Mouse (Mus musculus) hindbrain, embryonic 15.5 days (tissue): ENCODE measurements at regions not wholly inside any gene's neighbourhood (a gene's known extent, or its start where the extent isn't known, plus 50 kb on each side); places are given as distances from the start of the nearest gene placed in this dataset.
"Not testable (repeated sequence)": the region's sequence is repeated elsewhere in the genome, so short reads cannot be mapped to it uniquely, and the experiment has no call there.

Source experiments
- ATAC-seq: fragments of 200-750 bp; cut with Nextera tagmentation; 2 replicates; pipeline ENCODE4 v1.8.0; 2017; ENCODE audit warnings: low read depth, moderate number of reproducible peaks, moderate TSS enrichment; ENCODE audit not compliant: low FRiP score
- H3K27ac ChIP-seq: fragments of 300-500 bp; sonication (generic); replicated peaks from 2 replicates; pipeline ENCODE4 v1.5.1; 2015; ENCODE audit warnings: mild to moderate bottlenecking, inconsistent platforms
- H3K27me3 ChIP-seq: fragments of 300-500 bp; sonication (generic); 2 replicates; pipeline ENCODE4 v1.6.1; 2015; ENCODE audit warnings: control low read depth, inconsistent platforms
- H3K36me3 ChIP-seq: fragments of 300-500 bp; sonication (generic); 2 replicates; pipeline ENCODE4 v1.6.1; 2015; ENCODE audit warnings: control low read depth, inconsistent platforms
- H3K4me1 ChIP-seq: fragments of 300-500 bp; sonication (generic); replicated peaks from 2 replicates; pipeline ENCODE4 v1.6.1; 2015; ENCODE audit warnings: control low read depth, inconsistent platforms
- H3K4me2 ChIP-seq: fragments of 300-500 bp; sonication (generic); 2 replicates; pipeline ENCODE4 v1.6.1; 2015; ENCODE audit warnings: moderate library complexity, mild to moderate bottlenecking, inconsistent platforms
- H3K4me3 ChIP-seq: fragments of 300-500 bp; sonication (generic); 2 replicates; pipeline ENCODE4 v1.5.1; 2015; ENCODE audit warnings: mild to moderate bottlenecking, inconsistent platforms
- H3K9ac ChIP-seq: fragments of 300-500 bp; sonication (generic); 2 replicates; pipeline ENCODE4 v1.6.1; 2015; ENCODE audit warnings: inconsistent platforms
- H3K9me3 ChIP-seq: fragments of 300-500 bp; sonication (generic); 2 replicates; pipeline ENCODE4 v1.6.1; 2016; ENCODE audit warnings: control low read depth, inconsistent platforms
- WGBS: fragments of 180-500 bp; shearing (Covaris S2); methylation state at CpG from one replicate; pipeline ENCODE4 v1.1.7; 2015; 5-methylcytosine and 5-hydroxymethylcytosine counted together

DNA sequence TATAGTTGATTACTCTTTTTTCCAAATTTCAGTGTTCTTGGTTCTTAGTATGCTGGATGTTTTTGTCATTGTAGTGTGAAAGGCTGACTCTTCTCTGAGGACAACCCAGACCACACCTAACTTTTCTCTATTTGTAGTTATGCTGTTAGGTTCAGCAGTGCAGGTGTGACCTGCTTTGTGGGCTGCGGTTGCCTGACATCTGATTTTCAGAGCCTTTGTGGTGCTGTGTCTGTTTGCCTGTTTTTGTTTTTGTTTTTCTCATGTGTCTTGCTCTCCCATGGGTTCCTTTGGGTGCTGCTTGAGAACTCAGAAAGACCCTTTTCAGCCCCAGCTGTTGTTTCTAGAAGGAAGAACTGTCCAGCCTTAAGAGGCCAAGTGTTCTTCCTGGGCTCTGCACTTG lies 52.0 kb upstream of the Trpm1 start:
- Histone ChIP-seq H3K36me3 (no peaks in the 10 kb centered on the region), H3K4me1 (no peaks in the 10 kb centered on the region), H3K27me3 (no peaks in the 10 kb centered on the region), H3K9ac (no peak overlapping the region), H3K27ac (no peak overlapping the region), H3K4me2 (no peak overlapping the region), H3K9me3 (no peaks in the 10 kb centered on the region), H3K4me3 (no peak overlapping the region)
- no peak for ATAC-seq
- WGBS = 100% methylated on average over 1 of the region's 1 CpGs

GRCm38 (mm10) chr7:64099606-64100005 lies 54.0 kb upstream of the Trpm1 start:
- H3K4me1 ChIP-seq = no peaks in the 10 kb centered on the region
- WGBS = 96% methylated on average over 3 of the region's 3 CpGs
- no peak overlapping the region for H3K4me3 ChIP-seq
- H3K36me3 ChIP-seq = no peaks in the 10 kb centered on the region
- no peaks in the 10 kb centered on the region for H3K27me3 ChIP-seq
- no peak overlapping the region for H3K4me2 ChIP-seq
- no peaks in the 10 kb centered on the region for H3K9me3 ChIP-seq
- no peak overlapping the region for H3K9ac ChIP-seq
- no peak overlapping the region for H3K27ac ChIP-seq
- no peak for ATAC-seq

DNA sequence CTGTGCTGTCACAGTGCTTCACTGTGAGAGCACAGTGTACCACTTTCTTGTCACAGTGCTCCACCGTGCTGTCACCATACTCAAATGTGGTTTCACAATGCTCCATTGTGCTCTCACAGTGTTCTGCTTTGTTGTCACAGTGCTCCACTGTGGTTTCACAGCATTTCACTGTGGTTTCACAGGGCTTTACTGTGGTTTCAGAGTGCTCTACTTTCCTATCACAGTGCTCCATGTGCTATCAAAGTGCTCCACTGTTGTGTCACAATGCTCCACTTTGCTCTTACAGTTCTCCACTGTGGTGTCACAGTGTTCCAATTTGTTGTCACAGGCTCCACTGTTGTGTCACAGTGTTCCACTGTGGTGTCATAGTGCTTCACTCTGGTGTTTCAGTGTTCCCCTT lies 63.6 kb upstream of the Trpm1 start:
- H3K27me3 ChIP-seq = no peaks in the 10 kb centered on the region
- WGBS = 79% methylated on average over 1 of the region's 1 CpGs
- H3K4me1 ChIP-seq = no peaks in the 10 kb centered on the region
- no peaks in the 10 kb centered on the region for H3K36me3 ChIP-seq
- H3K9me3 ChIP-seq = no peaks in the 10 kb centered on the region
- no peak overlapping the region for H3K27ac ChIP-seq
- H3K4me2 ChIP-seq = no peak overlapping the region
- H3K4me3 ChIP-seq = no peak overlapping the region
- no peak overlapping the region for H3K9ac ChIP-seq
- ATAC-seq = no peak

GRCm38 (mm10) chr7:64089034-64089433 lies 64.6 kb upstream of the Trpm1 start:
- Histone ChIP-seq H3K27ac (no peak overlapping the region), H3K27me3 (no peaks in the 10 kb centered on the region), H3K4me3 (no peak overlapping the region), H3K9me3 (no peaks in the 10 kb centered on the region), H3K36me3 (no peaks in the 10 kb centered on the region), H3K4me1 (no peaks in the 10 kb centered on the region), H3K4me2 (no peak overlapping the region), H3K9ac (no peak overlapping the region)
- no peak for ATAC-seq
- WGBS = 91% methylated on average over 5 of the region's 5 CpGs

- H3K27me3 ChIP-seq, ATAC-seq, H3K4me2 ChIP-seq, H3K4me1 ChIP-seq, H3K36me3 ChIP-seq, H3K9me3 ChIP-seq, H3K4me3 ChIP-seq, H3K9ac ChIP-seq, H3K27ac ChIP-seq: not testable (repeated sequence)
- 76% methylated on average over 1 of the region's 1 CpGs for WGBS
Observed at GRCm38 (mm10) chr7:64083978-64084377, 69.7 kb upstream of the Trpm1 start.

- 80% methylated on average over 5 of the region's 5 CpGs for WGBS
- H3K9me3 ChIP-seq = no peaks in the 10 kb centered on the region
- no peak overlapping the region for H3K9ac ChIP-seq
- H3K27me3 ChIP-seq = no peaks in the 10 kb centered on the region
- H3K36me3 ChIP-seq = no peaks in the 10 kb centered on the region
- H3K4me2 ChIP-seq = no peak overlapping the region
- H3K4me1 ChIP-seq = no peaks in the 10 kb centered on the region
- ATAC-seq = peak; percentile 38; the same call in 1 of the 2 replicates
- no peak overlapping the region for H3K27ac ChIP-seq
- no peak overlapping the region for H3K4me3 ChIP-seq
Observed at GRCm38 (mm10) chr7:64082651-64083050, 71.0 kb upstream of the Trpm1 start.

DNA sequence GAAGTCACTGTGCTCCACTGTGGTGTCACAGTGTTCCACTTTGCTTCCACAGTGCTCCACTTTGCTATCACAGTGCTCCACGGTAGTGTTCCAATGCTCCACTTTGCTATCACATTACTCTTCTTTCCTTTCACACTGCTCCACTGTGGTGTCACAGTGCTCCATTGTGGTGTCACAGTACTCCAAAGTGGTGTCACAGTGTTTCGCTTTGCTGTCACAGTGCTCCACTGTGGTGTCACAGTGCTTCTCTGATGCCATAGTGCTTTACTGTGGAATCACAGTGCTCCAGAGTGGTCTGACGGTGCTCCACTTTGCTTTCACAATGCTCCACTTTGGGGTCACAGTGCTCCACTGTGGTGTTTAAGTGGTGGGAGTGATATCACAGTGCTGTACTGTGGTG lies 71.4 kb upstream of the Trpm1 start:
- Histone ChIP-seq H3K27me3 (no peaks in the 10 kb centered on the region), H3K9ac (no peak overlapping the region), H3K4me3 (no peak overlapping the region), H3K27ac (no peak overlapping the region), H3K4me2 (no peak overlapping the region), H3K9me3 (no peaks in the 10 kb centered on the region), H3K4me1 (no peaks in the 10 kb centered on the region), H3K36me3 (no peaks in the 10 kb centered on the region)
- no peak for ATAC-seq
- 94% methylated on average over 3 of the region's 3 CpGs for WGBS

DNA sequence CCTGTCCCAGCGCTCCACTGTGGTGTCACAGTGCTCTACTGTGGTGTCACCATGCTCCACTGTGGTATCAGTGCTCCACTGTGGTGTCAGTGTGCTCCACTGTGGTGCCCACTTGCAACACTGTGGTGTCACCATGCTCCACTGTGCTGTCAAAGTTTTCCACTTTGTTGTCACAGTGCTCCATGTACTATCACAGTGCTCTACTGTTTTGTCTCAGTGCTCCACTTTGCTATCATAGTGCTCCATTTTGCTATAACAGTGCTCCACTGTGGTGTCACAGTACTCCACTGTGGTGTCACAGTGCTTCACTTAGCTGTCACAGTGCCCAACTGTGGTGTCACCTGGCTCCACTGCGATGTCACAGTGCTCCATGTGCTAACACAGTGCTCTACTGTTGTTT lies 72.0 kb upstream of the Trpm1 start:
- Histone ChIP-seq H3K27me3 (no peaks in the 10 kb centered on the region), H3K4me3 (no peak overlapping the region), H3K9me3 (no peaks in the 10 kb centered on the region), H3K4me1 (no peaks in the 10 kb centered on the region), H3K9ac (no peak overlapping the region), H3K36me3 (no peaks in the 10 kb centered on the region), H3K4me2 (no peak overlapping the region), H3K27ac (no peak overlapping the region)
- 73% methylated on average over 2 of the region's 2 CpGs for WGBS
- ATAC-seq = no peak

- Histone ChIP-seq H3K9ac (no peak overlapping the region), H3K27me3 (no peaks in the 10 kb centered on the region), H3K4me3 (no peak overlapping the region), H3K4me1 (no peaks in the 10 kb centered on the region), H3K36me3 (no peaks in the 10 kb centered on the region), H3K27ac (no peak overlapping the region), H3K9me3 (no peaks in the 10 kb centered on the region), H3K4me2 (no peak overlapping the region)
- ATAC-seq = no peak
- 89% methylated on average over 2 of the region's 2 CpGs for WGBS
Observed at GRCm38 (mm10) chr7:64081019-64081418, 72.6 kb upstream of the Trpm1 start.

- no peaks in the 10 kb centered on the region for H3K4me1 ChIP-seq
- ATAC-seq = no peak
- no peak overlapping the region for H3K9ac ChIP-seq
- no peak overlapping the region for H3K27ac ChIP-seq
- no peak overlapping the region for H3K4me3 ChIP-seq
- H3K4me2 ChIP-seq = no peak overlapping the region
- WGBS = 94% methylated on average over 3 of the region's 3 CpGs
- H3K36me3 ChIP-seq = no peaks in the 10 kb centered on the region
- no peaks in the 10 kb centered on the region for H3K27me3 ChIP-seq
- no peaks in the 10 kb centered on the region for H3K9me3 ChIP-seq
Observed at GRCm38 (mm10) chr7:64079301-64079700, 74.3 kb upstream of the Trpm1 start.

- Histone ChIP-seq H3K36me3 (no peaks in the 10 kb centered on the region), H3K4me1 (no peaks in the 10 kb centered on the region), H3K27ac (no peak overlapping the region), H3K4me2 (no peak overlapping the region), H3K4me3 (no peak overlapping the region), H3K27me3 (no peaks in the 10 kb centered on the region), H3K9ac (no peak overlapping the region), H3K9me3 (no peaks in the 10 kb centered on the region)
- no peak for ATAC-seq
- WGBS = 88% methylated on average over 1 of the region's 1 CpGs
Observed at GRCm38 (mm10) chr7:64078646-64079045, 75.0 kb upstream of the Trpm1 start.

DNA sequence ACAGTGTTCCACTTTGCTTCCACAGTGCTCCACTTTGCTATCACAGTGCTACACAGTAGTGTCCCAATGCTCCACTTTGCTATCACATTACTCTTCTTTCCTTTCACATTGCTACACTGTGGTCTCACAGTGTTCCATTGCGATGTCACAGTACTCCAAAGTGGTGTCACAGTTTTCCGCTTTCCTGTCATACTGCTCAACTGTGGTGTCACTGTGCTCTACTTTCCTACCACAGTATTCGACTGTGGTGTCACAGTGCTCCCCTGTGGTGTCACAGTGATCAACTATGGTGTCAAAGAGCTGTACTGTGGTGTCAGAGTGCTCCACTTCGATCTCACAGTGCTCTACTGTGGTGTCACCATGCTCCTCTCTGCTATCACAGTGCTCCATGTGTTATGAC lies 76.1 kb upstream of the Trpm1 start:
- H3K9ac ChIP-seq = no peak overlapping the region
- no peaks in the 10 kb centered on the region for H3K4me1 ChIP-seq
- no peak for ATAC-seq
- no peak overlapping the region for H3K4me2 ChIP-seq
- 80% methylated on average over 4 of the region's 4 CpGs for WGBS
- H3K9me3 ChIP-seq = no peaks in the 10 kb centered on the region
- no peak overlapping the region for H3K27ac ChIP-seq
- no peaks in the 10 kb centered on the region for H3K36me3 ChIP-seq
- H3K4me3 ChIP-seq = no peak overlapping the region
- no peaks in the 10 kb centered on the region for H3K27me3 ChIP-seq

GRCm38 (mm10) chr7:64076764-64077360 lies 76.8 kb upstream of the Trpm1 start:
- no peak overlapping the region for H3K9ac ChIP-seq
- no peak overlapping the region for H3K4me2 ChIP-seq
- H3K4me3 ChIP-seq = no peak overlapping the region
- no peaks in the 10 kb centered on the region for H3K36me3 ChIP-seq
- no peaks in the 10 kb centered on the region for H3K27me3 ChIP-seq
- no peaks in the 10 kb centered on the region for H3K9me3 ChIP-seq
- H3K4me1 ChIP-seq = no peaks in the 10 kb centered on the region
- WGBS = 92% methylated on average over 4 of the region's 4 CpGs
- H3K27ac ChIP-seq = no peak overlapping the region
- ATAC-seq = no peak
